Mouse (Mus musculus): ENCODE measurements around the gene Srr. TPM values are rescaled to one million over a fixed set of nuclear protein-coding genes. Genes with fewer than 3 reads are reported as not detected.
A peak's percentile ranks its signal among the peaks of the same experiment; 100 is the strongest.

Srr gene
- total RNA-seq, 2 experiments from 2014 or later: 108 to 109 TPM

- DNase-seq (ENCODE audit: extremely low spot score in 1 of 2, low spot score in 1 of 2): no peak
These were observed 16.9 kb downstream of the Srr start for GRCm38 (mm10) chr11:74908618-74909399.

GRCm38 (mm10) chr11:74907850-74908249, 17.9 kb downstream of the Srr start:
- no peak for DNase-seq (ENCODE audit: extremely low spot score in 1 of 2, low spot score in 1 of 2)

GRCm38 (mm10) chr11:74902416-74902815, 23.3 kb downstream of the Srr start:
- DNase-seq (ENCODE audit: extremely low spot score in 1 of 2, low spot score in 1 of 2): no peak

- DNase-seq (ENCODE audit: extremely low spot score in 1 of 2, low spot score in 1 of 2): no peak
These were observed 24.2 kb downstream of the Srr start for GRCm38 (mm10) chr11:74901555-74901954.

GRCm38 (mm10) chr11:74898517-74898827, 27.3 kb downstream of the Srr start:
- DNase-seq (ENCODE audit: extremely low spot score in 1 of 2, low spot score in 1 of 2): no peak

- peak; percentile 71 to 79 for DNase-seq (ENCODE audit: extremely low spot score in 1 of 2, low spot score in 1 of 2)
These were observed 27.9 kb downstream of the Srr start, which contains the start of gene Tsr1 for GRCm38 (mm10) chr11:74897678-74898516. TSS of gene Tsr1 (plus strand) at chr11:74898071.

- DNase-seq (ENCODE audit: extremely low spot score in 1 of 2, low spot score in 1 of 2): peak; percentile 56 to 59
These were observed 28.7 kb downstream of the Srr start, which contains the start of gene Sgsm2 for GRCm38 (mm10) chr11:74896901-74897677. TSS of gene Sgsm2 (minus strand) at chr11:74897060.

- peak; percentile 46 to 54 for DNase-seq (ENCODE audit: extremely low spot score in 1 of 2, low spot score in 1 of 2)
These were observed 29.5 kb downstream of the Srr start for GRCm38 (mm10) chr11:74895980-74896900.

GRCm38 (mm10) chr11:74894619-74895018, 31.1 kb downstream of the Srr start:
- DNase-seq (ENCODE audit: extremely low spot score in 1 of 2, low spot score in 1 of 2): no peak

- DNase-seq (ENCODE audit: extremely low spot score in 1 of 2, low spot score in 1 of 2): no peak
These were observed 42.6 kb downstream of the Srr start for GRCm38 (mm10) chr11:74883098-74883497.

GRCm38 (mm10) chr11:74881979-74882378, 43.8 kb downstream of the Srr start:
- DNase-seq (ENCODE audit: extremely low spot score in 1 of 2, low spot score in 1 of 2): peak in 1 of 2 experiments; percentile 45

GRCm38 (mm10) chr11:74880999-74881398, 44.7 kb downstream of the Srr start:
- DNase-seq (ENCODE audit: extremely low spot score in 1 of 2, low spot score in 1 of 2): no peak

GRCm38 (mm10) chr11:74876801-74877200, 48.9 kb downstream of the Srr start:
- DNase-seq (ENCODE audit: extremely low spot score in 1 of 2, low spot score in 1 of 2): peak; percentile 52 to 54

- no peak for DNase-seq (ENCODE audit: extremely low spot score in 1 of 2, low spot score in 1 of 2)
These were observed 51.1 kb downstream of the Srr start for GRCm38 (mm10) chr11:74874630-74875029.

- no peak for DNase-seq (ENCODE audit: extremely low spot score in 1 of 2, low spot score in 1 of 2)
These were observed 54.6 kb downstream of the Srr start for GRCm38 (mm10) chr11:74870991-74871622.

GRCm38 (mm10) chr11:74870544-74870943, 55.2 kb downstream of the Srr start:
- DNase-seq (ENCODE audit: extremely low spot score in 1 of 2, low spot score in 1 of 2): no peak

GRCm38 (mm10) chr11:74869603-74870002, 56.1 kb downstream of the Srr start:
- DNase-seq (ENCODE audit: extremely low spot score in 1 of 2, low spot score in 1 of 2): no peak

GRCm38 (mm10) chr11:74868046-74868760, 57.5 kb downstream of the Srr start:
- no peak for DNase-seq (ENCODE audit: extremely low spot score in 1 of 2, low spot score in 1 of 2)

GRCm38 (mm10) chr11:74867181-74867580, 58.6 kb downstream of the Srr start:
- no peak for DNase-seq (ENCODE audit: extremely low spot score in 1 of 2, low spot score in 1 of 2)
